Mouse (Mus musculus): ENCODE data around the gene Ccl6.

- TF ChIP-seq CTCF (IDR thresholded peaks at IDR 0.05; ENCODE audit: extremely low read depth, insufficient read depth, low read length) (no peak), POLR2A (IDR thresholded peaks at IDR 0.05; ENCODE audit: extremely low read depth, insufficient read depth, low read length) (no peak)
Observed at GRCm38 (mm10) chr11:83550186-83550632, 42.7 kb downstream of the Ccl6 start.

Data from cortical plate, adult 2 months (tissue).